Comparison of ENCODE assay signal across 9 mouse cellular contexts in genomic region chr7:127932273-127933031, GRCm38 (mm10). TPM values are rescaled to one million over a fixed set of nuclear protein-coding genes. Genes with fewer than 3 reads are reported as not detected.
DNase-seq lines count a peak whose midpoint lies in the region; ATAC-seq lines count a peak whose summit lies in the region.
"Had no signal": no experiment of that assay in that cellular context is flagged by ENCODE, and none has a peak within 500 bp of the region (broad histone marks: within the 10 kb centered on the region; RNA-seq: fewer than 3 reads in every experiment).

No protein-coding gene starts in this region.

- no peaks in the 10 kb centered on the region for H3K36me3 ChIP-seq in hindbrain, embryonic 11.5 days (ENCODE audit: control insufficient read depth, insufficient read depth, low read length)
- H3K36me3 ChIP-seq in hindbrain, embryonic 14.5 days (replicated peaks; ENCODE audit: control insufficient read depth, insufficient read depth) = no peaks in the 10 kb centered on the region
- no peaks in the 10 kb centered on the region for H3K36me3 ChIP-seq in embryonic facial prominence, embryonic 14.5 days (ENCODE audit: control insufficient read depth, insufficient read depth, low read length)
- H3K36me3 ChIP-seq in limb, embryonic 13.5 days = no peaks in the 10 kb centered on the region
- no peaks in the 10 kb centered on the region for H3K36me3 ChIP-seq in neural tube, embryonic 13.5 days
- no peaks in the 10 kb centered on the region for H3K36me3 ChIP-seq in forebrain, embryonic 16.5 days (ENCODE audit: control insufficient read depth, insufficient read depth)

- no peak overlapping the region for H3K4me3 ChIP-seq in hindbrain, embryonic 11.5 days (ENCODE audit: low read depth, low read length)
- H3K4me3 ChIP-seq in hindbrain, embryonic 14.5 days (replicated peaks; ENCODE audit: low read length) = no peak overlapping the region
- H3K4me3 ChIP-seq in embryonic facial prominence, embryonic 14.5 days (ENCODE audit: low read depth, low read length) = no peak overlapping the region
- H3K4me3 ChIP-seq in limb, embryonic 13.5 days = no peak overlapping the region
- H3K4me3 ChIP-seq in neural tube, embryonic 13.5 days = no peak overlapping the region
- no peak overlapping the region for H3K4me3 ChIP-seq in forebrain, embryonic 16.5 days (replicated peaks; ENCODE audit: low read length)

- ATAC-seq in hindbrain, embryonic 11.5 days (ENCODE audit: low FRiP score) = no peak
- ATAC-seq in hindbrain, embryonic 14.5 days (ENCODE audit: low FRiP score) = no peak
- peak; percentile 24; the same call in 1 of the 2 replicates for ATAC-seq in embryonic facial prominence, embryonic 14.5 days (ENCODE audit: low read depth)
- no peak for ATAC-seq in limb, embryonic 13.5 days (ENCODE audit: low FRiP score, low read depth)
- ATAC-seq in neural tube, embryonic 13.5 days (ENCODE audit: low read depth) = no peak
- no peak for ATAC-seq in forebrain, embryonic 16.5 days

- no peak overlapping the region for H3K9ac ChIP-seq in hindbrain, embryonic 11.5 days (ENCODE audit: low read depth, low read length)
- no peak overlapping the region for H3K9ac ChIP-seq in hindbrain, embryonic 14.5 days
- no peak overlapping the region for H3K9ac ChIP-seq in embryonic facial prominence, embryonic 14.5 days (ENCODE audit: low read depth, low read length)
- H3K9ac ChIP-seq in limb, embryonic 13.5 days = 0 out of 2 replicates have a peak overlapping the region, but pooled peaks have one; percentile 8
- H3K9ac ChIP-seq in neural tube, embryonic 13.5 days = 0 out of 2 replicates have a peak overlapping the region, but pooled peaks have one; percentile 31
- H3K9ac ChIP-seq in forebrain, embryonic 16.5 days (replicated peaks; ENCODE audit: low read depth, low read length) = no peak overlapping the region

- DNase-seq in hindbrain, embryonic 11.5 days (ENCODE audit: low spot score) = peak; percentile 16
- DNase-seq in hindbrain, embryonic 14.5 days (ENCODE audit: low spot score) = no peak
- DNase-seq in embryonic facial prominence, embryonic 14.5 days (ENCODE audit: low spot score) = peak; percentile 72
- no peak for DNase-seq in right cerebral cortex, postnatal 10 days (ENCODE audit: low spot score in 2 of 2)
- no peak for DNase-seq in adrenal gland, adult 18-20 months (ENCODE audit: low spot score in 2 of 2)
- DNase-seq: cerebellum, adult 18-20 months had no signal

- peaks cover 4% of the 10 kb centered on the region; the same call in 1 of the 2 replicates for H3K4me1 ChIP-seq in hindbrain, embryonic 11.5 days (replicated peaks; ENCODE audit: control insufficient read depth, insufficient read depth, low read length)
- H3K4me1 ChIP-seq in hindbrain, embryonic 14.5 days (replicated peaks; ENCODE audit: control insufficient read depth, insufficient read depth, low read length) = peaks cover 5% of the 10 kb centered on the region
- H3K4me1 ChIP-seq in embryonic facial prominence, embryonic 14.5 days (ENCODE audit: control insufficient read depth, insufficient read depth, low read length) = peaks cover 13% of the 10 kb centered on the region
- peaks cover 28% of the 10 kb centered on the region for H3K4me1 ChIP-seq in limb, embryonic 13.5 days
- peaks cover 24% of the 10 kb centered on the region for H3K4me1 ChIP-seq in neural tube, embryonic 13.5 days (replicated peaks)
- H3K4me1 ChIP-seq in forebrain, embryonic 16.5 days (replicated peaks; ENCODE audit: control insufficient read depth, insufficient read depth, low read length) = peaks cover 18% of the 10 kb centered on the region

- H3K27me3 ChIP-seq in hindbrain, embryonic 11.5 days (ENCODE audit: control insufficient read depth, insufficient read depth, low read length) = peaks cover 12% of the 10 kb centered on the region
- peaks cover 25% of the 10 kb centered on the region for H3K27me3 ChIP-seq in hindbrain, embryonic 14.5 days (ENCODE audit: control insufficient read depth, insufficient read depth, low read length)
- H3K27me3 ChIP-seq in embryonic facial prominence, embryonic 14.5 days (replicated peaks; ENCODE audit: control insufficient read depth, insufficient read depth, low read length) = peaks cover 18% of the 10 kb centered on the region; the same call in 1 of the 2 replicates
- H3K27me3 ChIP-seq in limb, embryonic 13.5 days = peaks cover 33% of the 10 kb centered on the region
- H3K27me3 ChIP-seq in neural tube, embryonic 13.5 days = peaks cover 38% of the 10 kb centered on the region
- peaks cover 23% of the 10 kb centered on the region for H3K27me3 ChIP-seq in forebrain, embryonic 16.5 days (replicated peaks; ENCODE audit: control insufficient read depth, insufficient read depth, low read length)

- 17% methylated on average over 13 of the region's 13 CpGs for WGBS in hindbrain, embryonic 11.5 days
- WGBS in hindbrain, embryonic 14.5 days = 16% methylated on average over 13 of the region's 13 CpGs
- 16% methylated on average over 13 of the region's 13 CpGs for WGBS in embryonic facial prominence, embryonic 14.5 days
- WGBS in limb, embryonic 13.5 days = 19% methylated on average over 13 of the region's 13 CpGs
- WGBS in neural tube, embryonic 13.5 days = 24% methylated on average over 13 of the region's 13 CpGs
- 17% methylated on average over 13 of the region's 13 CpGs for WGBS in forebrain, embryonic 16.5 days

- H3K9me3 ChIP-seq in hindbrain, embryonic 11.5 days (ENCODE audit: control insufficient read depth, low read length) = no peaks in the 10 kb centered on the region
- H3K9me3 ChIP-seq in hindbrain, embryonic 14.5 days (ENCODE audit: control insufficient read depth, low read length) = no peaks in the 10 kb centered on the region
- no peaks in the 10 kb centered on the region for H3K9me3 ChIP-seq in embryonic facial prominence, embryonic 14.5 days (ENCODE audit: control insufficient read depth, low read length)
- no peaks in the 10 kb centered on the region for H3K9me3 ChIP-seq in limb, embryonic 13.5 days
- H3K9me3 ChIP-seq in neural tube, embryonic 13.5 days = no peaks in the 10 kb centered on the region
- no peaks in the 10 kb centered on the region for H3K9me3 ChIP-seq in forebrain, embryonic 16.5 days (ENCODE audit: control insufficient read depth, low read length)

- no peak overlapping the region for H3K27ac ChIP-seq in hindbrain, embryonic 11.5 days (ENCODE audit: low read depth, low read length)
- no peak overlapping the region for H3K27ac ChIP-seq in hindbrain, embryonic 14.5 days
- no peak overlapping the region for H3K27ac ChIP-seq in embryonic facial prominence, embryonic 14.5 days (replicated peaks; ENCODE audit: low read depth, low read length)
- no peak overlapping the region for H3K27ac ChIP-seq in limb, embryonic 13.5 days
- H3K27ac ChIP-seq in neural tube, embryonic 13.5 days (replicated peaks) = no peak overlapping the region
- no peak overlapping the region for H3K27ac ChIP-seq in forebrain, embryonic 16.5 days (ENCODE audit: low read length)

- H3K4me2 ChIP-seq in hindbrain, embryonic 11.5 days (replicated peaks; ENCODE audit: low read depth, low read length) = no peak overlapping the region
- H3K4me2 ChIP-seq in hindbrain, embryonic 14.5 days (replicated peaks) = no peak overlapping the region
- H3K4me2 ChIP-seq in embryonic facial prominence, embryonic 14.5 days (ENCODE audit: low read depth, low read length) = no peak overlapping the region
- H3K4me2 ChIP-seq in limb, embryonic 13.5 days (replicated peaks) = no peak overlapping the region
- no peak overlapping the region for H3K4me2 ChIP-seq in neural tube, embryonic 13.5 days
- no peak overlapping the region for H3K4me2 ChIP-seq in forebrain, embryonic 16.5 days (ENCODE audit: low read length)

RNA-seq across cellular contexts. Expression of gene Prss8, which starts 2.5 kb away (rescaled TPM):
- 3.4 and 4.9 TPM in 2 replicates for polyA plus RNA-seq in hindbrain, embryonic 11.5 days (2014; fragmentation: Nextera tagmentation; extraction: Ambion mirVana)
- polyA plus RNA-seq in hindbrain, embryonic 14.5 days (2014; fragmentation: Nextera tagmentation; extraction: Ambion mirVana) = 0.25 TPM in 2 replicates
- 11.1 and 11.3 TPM in 2 replicates for polyA plus RNA-seq in embryonic facial prominence, embryonic 14.5 days (2014; fragmentation: Nextera tagmentation; extraction: Ambion mirVana)
- 4.4 and 5.7 TPM in 2 replicates for polyA plus RNA-seq in limb, embryonic 13.5 days (2015; fragmentation: Nextera tagmentation; extraction: Ambion mirVana)
- polyA plus RNA-seq in neural tube, embryonic 13.5 days (2015; fragmentation: Nextera tagmentation; extraction: Ambion mirVana) = 0.18 and 0.58 TPM in 2 replicates
- total RNA-seq in adrenal gland, adult 18-20 months (2021) = under 1 TPM in 1 of 2 experiments, not detected in 1; 0.23 TPM
- 0.19 and 0.32 TPM in 2 replicates for polyA plus RNA-seq in forebrain, embryonic 16.5 days (2015; fragmentation: Nextera tagmentation; extraction: Ambion mirVana)

RNA-seq across cellular contexts. Expression of gene Prss36, which starts 14.1 kb away (rescaled TPM):
- polyA plus RNA-seq in hindbrain, embryonic 11.5 days (2014; fragmentation: Nextera tagmentation; extraction: Ambion mirVana) = 8.5 and 11.0 TPM in 2 replicates
- 13.1 and 14.2 TPM in 2 replicates for polyA plus RNA-seq in hindbrain, embryonic 14.5 days (2014; fragmentation: Nextera tagmentation; extraction: Ambion mirVana)
- polyA plus RNA-seq in embryonic facial prominence, embryonic 14.5 days (2014; fragmentation: Nextera tagmentation; extraction: Ambion mirVana) = 10.6 and 11.1 TPM in 2 replicates
- polyA plus RNA-seq in limb, embryonic 13.5 days (2015; fragmentation: Nextera tagmentation; extraction: Ambion mirVana) = 9.6 and 11.9 TPM in 2 replicates
- polyA plus RNA-seq in neural tube, embryonic 13.5 days (2015; fragmentation: Nextera tagmentation; extraction: Ambion mirVana) = 13.7 and 14.8 TPM in 2 replicates
- total RNA-seq in adrenal gland, adult 18-20 months (2021) = 10 to 100 TPM in 1 of 2 experiments, 1 to 10 TPM in 1; 6.2 to 11.4 TPM
- polyA plus RNA-seq in forebrain, embryonic 16.5 days (2015; fragmentation: Nextera tagmentation; extraction: Ambion mirVana) = 13.2 TPM in 2 replicates

RNA-seq across cellular contexts. Expression of gene Kat8, which starts 20.1 kb away (rescaled TPM):
- 49.7 and 50.1 TPM in 2 replicates for polyA plus RNA-seq in hindbrain, embryonic 11.5 days (2014; fragmentation: Nextera tagmentation; extraction: Ambion mirVana)
- 42.1 and 46.0 TPM in 2 replicates for polyA plus RNA-seq in hindbrain, embryonic 14.5 days (2014; fragmentation: Nextera tagmentation; extraction: Ambion mirVana)
- polyA plus RNA-seq in embryonic facial prominence, embryonic 14.5 days (2014; fragmentation: Nextera tagmentation; extraction: Ambion mirVana) = 31.7 and 35.5 TPM in 2 replicates
- polyA plus RNA-seq in limb, embryonic 13.5 days (2015; fragmentation: Nextera tagmentation; extraction: Ambion mirVana) = 44.2 and 47.8 TPM in 2 replicates
- 47.1 and 55.8 TPM in 2 replicates for polyA plus RNA-seq in neural tube, embryonic 13.5 days (2015; fragmentation: Nextera tagmentation; extraction: Ambion mirVana)
- 10 to 100 TPM; 27.1 to 30.2 TPM for total RNA-seq in adrenal gland, adult 18-20 months (2021)
- 53.3 and 55.4 TPM in 2 replicates for polyA plus RNA-seq in forebrain, embryonic 16.5 days (2015; fragmentation: Nextera tagmentation; extraction: Ambion mirVana)

RNA-seq across cellular contexts. Expression of gene Bckdk, which starts 28.6 kb away (rescaled TPM):
- polyA plus RNA-seq in hindbrain, embryonic 11.5 days (2014; fragmentation: Nextera tagmentation; extraction: Ambion mirVana) = 96.5 and 105 TPM in 2 replicates
- polyA plus RNA-seq in hindbrain, embryonic 14.5 days (2014; fragmentation: Nextera tagmentation; extraction: Ambion mirVana) = 65.5 and 69.2 TPM in 2 replicates
- 121 and 125 TPM in 2 replicates for polyA plus RNA-seq in embryonic facial prominence, embryonic 14.5 days (2014; fragmentation: Nextera tagmentation; extraction: Ambion mirVana)
- 84.9 and 85.3 TPM in 2 replicates for polyA plus RNA-seq in limb, embryonic 13.5 days (2015; fragmentation: Nextera tagmentation; extraction: Ambion mirVana)
- polyA plus RNA-seq in neural tube, embryonic 13.5 days (2015; fragmentation: Nextera tagmentation; extraction: Ambion mirVana) = 55.3 and 64.4 TPM in 2 replicates
- total RNA-seq in adrenal gland, adult 18-20 months (2021) = 100 to 1,000 TPM in 1 of 2 experiments, 10 to 100 TPM in 1; 97.1 to 109 TPM
- polyA plus RNA-seq in forebrain, embryonic 16.5 days (2015; fragmentation: Nextera tagmentation; extraction: Ambion mirVana) = 79.4 and 81.7 TPM in 2 replicates

RNA-seq across cellular contexts. Expression of gene Fus, which starts 34.8 kb away (rescaled TPM):
- 58.7 and 65.0 TPM in 2 replicates for polyA plus RNA-seq in hindbrain, embryonic 11.5 days (2014; fragmentation: Nextera tagmentation; extraction: Ambion mirVana)
- 39.0 and 44.2 TPM in 2 replicates for polyA plus RNA-seq in hindbrain, embryonic 14.5 days (2014; fragmentation: Nextera tagmentation; extraction: Ambion mirVana)
- 46.3 and 58.2 TPM in 2 replicates for polyA plus RNA-seq in embryonic facial prominence, embryonic 14.5 days (2014; fragmentation: Nextera tagmentation; extraction: Ambion mirVana)
- 542 and 587 TPM in 2 replicates for polyA plus RNA-seq in limb, embryonic 13.5 days (2015; fragmentation: Nextera tagmentation; extraction: Ambion mirVana)
- polyA plus RNA-seq in neural tube, embryonic 13.5 days (2015; fragmentation: Nextera tagmentation; extraction: Ambion mirVana) = 376 and 434 TPM in 2 replicates
- total RNA-seq in adrenal gland, adult 18-20 months (2021) = 100 to 1,000 TPM; 150 to 153 TPM
- polyA plus RNA-seq in forebrain, embryonic 16.5 days (2015; fragmentation: Nextera tagmentation; extraction: Ambion mirVana) = 342 and 386 TPM in 2 replicates

Comparison
In these comparisons a context has a peak if more than half of its experiments do, and no peak if none do; other contexts are left out.
1. DNase-seq: peak in hindbrain, embryonic 11.5 days (single experiment) and embryonic facial prominence, embryonic 14.5 days (single experiment); none in hindbrain, embryonic 14.5 days (single experiment), right cerebral cortex, postnatal 10 days (0 of 2) and adrenal gland, adult 18-20 months (0 of 2).
2. H3K9ac ChIP-seq: peak in limb, embryonic 13.5 days (single experiment) and neural tube, embryonic 13.5 days (single experiment); none in hindbrain, embryonic 11.5 days (single experiment), hindbrain, embryonic 14.5 days (single experiment), embryonic facial prominence, embryonic 14.5 days (single experiment) and forebrain, embryonic 16.5 days (single experiment).